Mouse (Mus musculus) limb, embryonic 14.5 days (tissue): ENCODE data around the gene Tnip3. TPM values are rescaled to one million over a fixed set of nuclear protein-coding genes. Genes with fewer than 3 reads are reported as not detected.

Experiments used
- ATAC-seq: fragments of 200-750 bp; cut with Nextera tagmentation; 2 replicates; pipeline ENCODE4 v1.8.0; 2017; ENCODE audit warnings: low read depth, moderate number of reproducible peaks, moderate TSS enrichment; ENCODE audit not compliant: low FRiP score
- DNase-seq: peaks from one replicate; pipeline ENCODE4 v3.0.0-alpha.2; 2015; ENCODE audit warnings: low spot score
- H3K27ac ChIP-seq: fragments of 300-500 bp; sonication (generic); replicated peaks from 2 replicates; pipeline ENCODE4 v1.5.1; 2014; ENCODE audit warnings: low read depth, mild to moderate bottlenecking, low read length, moderate library complexity, mixed read lengths
- H3K27me3 ChIP-seq: fragments of 300-500 bp; sonication (generic); 2 replicates; pipeline ENCODE4 v1.6.1; 2014; ENCODE audit warnings: low read length, mixed read lengths; ENCODE audit not compliant: control insufficient read depth, insufficient read depth
- H3K36me3 ChIP-seq: fragments of 300-500 bp; sonication (generic); 2 replicates; pipeline ENCODE4 v1.6.1; 2014; ENCODE audit warnings: mild to moderate bottlenecking, low read length, moderate library complexity, mixed read lengths; ENCODE audit not compliant: control insufficient read depth, insufficient read depth
- H3K4me1 ChIP-seq: fragments of 300-500 bp; sonication (generic); 2 replicates; pipeline ENCODE4 v1.6.1; 2014; ENCODE audit warnings: antibody characterized with exemption, low read length, mixed read lengths; ENCODE audit not compliant: control insufficient read depth, insufficient read depth
- H3K4me2 ChIP-seq: fragments of 300-500 bp; sonication (generic); replicated peaks from 2 replicates; pipeline ENCODE4 v1.6.1; 2014; ENCODE audit warnings: low read depth, mild to moderate bottlenecking, low read length, moderate library complexity; ENCODE audit not compliant: severe bottlenecking
- H3K4me3 ChIP-seq: fragments of 300-500 bp; sonication (generic); replicated peaks from 2 replicates; pipeline ENCODE4 v1.5.1; 2014; ENCODE audit warnings: low read length
- H3K9ac ChIP-seq: fragments of 300-500 bp; sonication (generic); 2 replicates; pipeline ENCODE4 v1.6.1; 2014; ENCODE audit warnings: mild to moderate bottlenecking, low read depth, low read length, moderate library complexity; ENCODE audit not compliant: severe bottlenecking
- H3K9me3 ChIP-seq: fragments of 300-500 bp; sonication (generic); 2 replicates; pipeline ENCODE4 v1.6.1; 2016; ENCODE audit warnings: low read length; ENCODE audit not compliant: control insufficient read depth
- POLR2A ChIP-seq: fragments of 200-500 bp; IDR thresholded peaks from 2 replicates; pipeline ENCODE4 v1.8.0; 2012; ENCODE audit warnings: inconsistent platforms, mild to moderate bottlenecking, moderate library complexity, borderline replicate concordance; ENCODE audit not compliant: insufficient read depth, insufficient read length; ENCODE audit errors: extremely low read depth
- WGBS: fragments of 180-500 bp; shearing (Covaris S2); extraction: QIAGEN DNeasy Blood & Tissue Kit; methylation state at CpG from one replicate; pipeline ENCODE4 v1.1.7; 2014; 5-methylcytosine and 5-hydroxymethylcytosine counted together
- polyA plus RNA-seq, 2 experiments: library from polyadenylated mRNA; depleted of rRNA in 1 of 2; stranded (reverse) in 1 of 2; unstranded in 1 of 2; fragments of >200 nt; fragmentation: Nextera tagmentation in 1 of 2; extraction: Ambion mirVana in 1 of 2; gene quantifications; 2 replicates each; pipeline versions ENCODE4 v1.2.1 to v1.2.3; 2012 to 2014

Tnip3 gene
- polyA plus RNA-seq, 2 experiments = 0.09 to 0.15 TPM

DNA sequence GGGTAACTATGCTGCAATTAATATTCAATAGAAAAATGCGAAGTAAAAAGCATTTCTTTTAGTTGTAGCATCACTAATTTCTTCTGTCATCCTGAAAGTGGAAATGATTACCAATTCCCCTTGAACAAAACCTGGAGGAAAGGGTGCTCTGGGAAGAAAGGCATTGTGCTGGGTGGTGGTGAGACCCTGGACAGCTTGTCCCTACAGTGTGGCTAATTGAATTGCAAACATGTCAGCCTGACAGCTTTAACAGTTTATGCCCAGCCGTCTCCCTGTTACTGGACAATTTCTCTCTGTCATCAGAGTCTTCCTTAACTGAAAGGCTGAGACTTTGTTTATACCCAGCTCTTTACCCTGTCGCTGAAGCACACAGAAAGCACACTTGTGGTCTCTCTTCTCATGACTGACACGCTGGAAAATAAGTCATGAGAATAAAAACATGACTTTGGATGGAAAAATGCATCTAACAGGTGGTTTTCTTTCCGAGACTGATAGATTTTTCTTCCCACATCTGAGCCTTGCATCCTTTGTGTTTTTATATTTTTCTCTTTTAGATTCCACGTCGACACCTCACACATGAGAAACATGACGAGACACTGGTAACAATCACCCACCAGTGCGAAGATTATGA is 13.0 kb downstream of the Tnip3 start:
- no peak overlapping the region for H3K9ac ChIP-seq
- no peaks in the 10 kb centered on the region for H3K27me3 ChIP-seq
- DNase-seq = no peak
- no peak overlapping the region for H3K4me3 ChIP-seq
- no peak overlapping the region for H3K4me2 ChIP-seq
- H3K27ac ChIP-seq = no peak overlapping the region
- WGBS = 64% methylated on average over 9 of the region's 9 CpGs
- TF ChIP-seq POLR2A = no peak
- peaks cover 13% of the 10 kb centered on the region for H3K4me1 ChIP-seq
- no peak for ATAC-seq
- H3K9me3 ChIP-seq = no peaks in the 10 kb centered on the region
- H3K36me3 ChIP-seq = no peaks in the 10 kb centered on the region

DNA sequence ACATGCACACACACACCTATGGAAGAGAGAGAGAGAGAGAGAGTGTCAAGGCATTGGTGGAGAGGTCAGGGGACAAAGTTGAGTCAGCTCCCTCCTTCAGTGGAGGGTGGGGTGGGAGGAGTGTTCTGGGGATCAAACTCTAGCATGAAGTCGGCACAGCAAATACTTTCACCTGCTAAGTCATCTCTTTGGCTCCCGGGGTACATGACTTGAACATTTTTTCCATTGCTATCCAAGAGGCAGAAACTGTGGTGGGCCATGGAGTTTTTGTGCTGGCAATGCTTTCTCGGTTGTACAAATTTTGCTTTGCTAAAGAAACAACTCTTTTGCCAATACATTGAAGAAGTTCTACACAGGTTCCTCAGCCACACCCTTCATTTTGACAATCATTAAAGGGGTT is 13.8 kb downstream of the Tnip3 start:
- H3K36me3 ChIP-seq = no peaks in the 10 kb centered on the region
- ATAC-seq (no peak), DNase-seq (no peak)
- no peak overlapping the region for H3K4me3 ChIP-seq
- H3K9ac ChIP-seq = no peak overlapping the region
- peaks cover 18% of the 10 kb centered on the region for H3K4me1 ChIP-seq
- H3K27me3 ChIP-seq = no peaks in the 10 kb centered on the region
- H3K9me3 ChIP-seq = no peaks in the 10 kb centered on the region
- H3K27ac ChIP-seq = no peak overlapping the region
- no peak overlapping the region for H3K4me2 ChIP-seq
- WGBS = 69% methylated on average over 3 of the region's 3 CpGs
- no peak for TF ChIP-seq POLR2A

DNA sequence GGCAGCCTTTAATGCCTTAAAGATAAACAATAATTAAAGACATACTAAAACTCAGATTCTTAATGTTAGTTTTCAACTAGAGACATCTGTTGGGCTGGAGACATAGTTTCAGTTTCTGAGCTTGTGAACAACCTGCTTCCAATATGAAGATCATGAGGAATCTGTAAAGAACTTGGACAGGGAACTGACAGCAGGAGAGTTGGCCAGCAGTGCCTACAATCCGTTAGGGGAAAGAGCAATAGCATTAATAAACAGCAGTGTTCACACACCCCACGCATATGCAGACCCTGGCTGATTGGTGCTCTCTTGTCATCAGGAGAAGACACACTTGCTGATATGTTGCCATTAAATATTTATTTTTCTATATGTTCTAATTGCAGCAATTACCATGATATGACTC is 15.0 kb downstream of the Tnip3 start:
- Histone ChIP-seq H3K4me2 (no peak overlapping the region), H3K27ac (no peak overlapping the region), H3K27me3 (no peaks in the 10 kb centered on the region), H3K9me3 (no peaks in the 10 kb centered on the region), H3K4me1 (peaks cover 22% of the 10 kb centered on the region), H3K9ac (no peak overlapping the region), H3K4me3 (no peak overlapping the region), H3K36me3 (no peaks in the 10 kb centered on the region)
- no peak for TF ChIP-seq POLR2A
- 30% methylated on average over 2 of the region's 2 CpGs for WGBS
- DNase-seq (no peak), ATAC-seq (no peak)

DNA sequence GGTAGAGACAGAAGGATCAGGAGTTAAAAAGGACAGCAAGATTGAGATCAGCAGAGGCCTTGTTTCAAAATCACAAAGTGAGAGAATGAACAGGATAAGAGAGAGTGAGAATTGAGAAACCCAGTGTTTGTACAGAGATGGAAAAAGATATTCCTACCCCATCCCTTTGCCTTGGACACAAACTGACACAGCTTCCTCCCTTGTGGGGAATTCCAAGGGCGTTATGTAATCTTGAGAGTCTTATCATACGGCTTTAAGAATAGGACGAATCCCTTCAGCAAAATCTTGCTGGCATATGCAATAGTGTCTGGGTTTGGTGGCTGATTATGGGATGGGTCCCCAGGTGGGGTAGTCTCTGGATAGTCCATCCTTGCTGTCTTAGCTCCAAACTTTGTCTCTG is 16.0 kb downstream of the Tnip3 start:
- Histone ChIP-seq H3K4me1 (peaks cover 22% of the 10 kb centered on the region), H3K27ac (no peak overlapping the region), H3K27me3 (no peaks in the 10 kb centered on the region), H3K4me2 (no peak overlapping the region), H3K4me3 (no peak overlapping the region), H3K9me3 (no peaks in the 10 kb centered on the region), H3K9ac (no peak overlapping the region), H3K36me3 (no peaks in the 10 kb centered on the region)
- DNase-seq (no peak), ATAC-seq (no peak)
- TF ChIP-seq POLR2A = no peak
- WGBS = 89% methylated on average over 3 of the region's 3 CpGs

DNA sequence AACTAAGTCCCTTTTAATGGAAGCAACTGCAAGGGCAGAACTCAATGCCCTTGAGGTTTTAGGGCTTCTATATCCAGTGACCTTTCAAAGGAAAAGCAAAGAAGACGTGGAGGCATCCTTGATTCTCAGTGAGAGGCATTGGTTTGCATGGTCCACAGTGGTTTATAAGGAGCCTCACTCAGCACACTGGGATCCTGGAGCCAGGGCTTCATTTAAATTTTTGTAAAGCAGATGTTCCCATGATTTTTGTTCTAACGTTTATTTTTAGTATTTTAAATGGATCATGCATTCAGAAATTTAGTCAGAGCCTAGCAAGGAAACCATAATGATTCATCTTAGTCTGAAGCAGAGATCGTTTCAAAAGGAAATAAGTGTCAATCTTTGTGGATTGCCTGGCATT is 17.3 kb downstream of the Tnip3 start:
- peaks cover 21% of the 10 kb centered on the region for H3K4me1 ChIP-seq
- DNase-seq (no peak), ATAC-seq (peak; percentile 8; the same call in 1 of the 2 replicates)
- H3K4me2 ChIP-seq = no peak overlapping the region
- WGBS = 43% methylated on average over 3 of the region's 3 CpGs
- H3K36me3 ChIP-seq = no peaks in the 10 kb centered on the region
- no peaks in the 10 kb centered on the region for H3K9me3 ChIP-seq
- H3K9ac ChIP-seq = no peak overlapping the region
- H3K27ac ChIP-seq = no peak overlapping the region
- no peak for TF ChIP-seq POLR2A
- H3K4me3 ChIP-seq = no peak overlapping the region
- H3K27me3 ChIP-seq = no peaks in the 10 kb centered on the region
